Mouse (Mus musculus): ENCODE data around the gene Mcmbp.

The Mcmbp gene

DNA sequence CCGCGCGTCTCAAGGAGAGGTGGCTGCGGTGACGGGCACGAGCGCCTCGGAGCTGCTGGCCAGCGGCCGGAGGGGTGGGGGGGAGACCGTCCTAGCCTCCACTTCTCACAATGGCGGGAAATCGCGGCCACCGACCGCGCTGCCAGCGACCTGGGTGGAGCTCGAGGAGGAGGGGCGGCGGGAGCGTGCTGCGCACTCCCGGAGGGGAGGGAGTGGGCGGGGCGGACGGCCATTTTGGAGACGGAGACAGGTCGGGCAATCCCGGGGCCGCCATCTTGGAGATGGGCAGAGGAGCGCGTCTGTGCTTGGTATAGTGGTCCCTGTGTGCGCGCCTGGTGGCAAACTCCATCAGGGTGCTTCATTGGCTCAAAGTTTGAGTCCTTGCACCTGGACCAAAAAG, at the start of gene Mcmbp:
Gene Mcmbp (minus strand): TSS at position 162 of the 400 bp plus-strand sequence.
- DNase-seq (ENCODE audit: low read depth, low spot score), result peak; percentile 87

DNA sequence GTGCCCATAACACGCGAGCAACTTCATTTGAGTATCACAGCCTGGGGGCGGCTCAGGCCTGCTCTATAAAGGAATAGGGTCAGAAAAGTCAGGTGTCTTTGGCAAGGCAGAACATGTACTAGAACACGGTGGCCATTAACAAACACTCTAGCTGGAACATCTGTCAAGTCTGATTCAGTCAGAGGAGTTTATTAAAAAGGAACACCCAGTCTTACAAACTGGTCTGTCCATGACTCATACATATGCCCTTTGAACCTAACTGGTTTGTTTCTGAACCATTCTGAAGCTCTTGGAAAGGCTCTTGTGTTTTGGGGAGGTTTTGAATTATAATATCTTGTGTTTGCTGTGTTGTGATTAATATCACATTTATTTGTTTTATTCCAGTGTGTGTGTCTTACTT, 49.8 kb upstream of the Mcmbp start:
- no peak for DNase-seq (ENCODE audit: low read depth, low spot score)

DNA sequence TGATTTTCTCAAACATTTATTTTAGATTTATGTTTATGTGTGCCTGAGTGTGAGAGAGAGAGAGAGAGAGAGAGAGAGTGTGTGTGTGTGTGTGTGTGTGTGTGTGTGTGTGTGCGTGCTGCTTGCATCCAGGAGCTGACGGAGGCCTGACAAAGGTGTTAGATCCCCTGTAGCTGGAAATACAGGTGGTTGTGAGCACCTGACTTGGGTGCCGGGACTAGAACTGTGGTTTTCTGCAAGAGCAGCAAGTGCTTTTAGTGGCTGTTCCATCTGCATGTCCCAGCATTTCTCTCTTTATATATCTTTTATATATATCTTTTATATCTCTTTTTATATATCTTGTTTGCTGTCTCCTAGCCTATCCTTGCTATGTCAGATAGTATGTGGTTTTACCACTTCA, 41.6 kb upstream of the Mcmbp start:
- no peak for DNase-seq (ENCODE audit: low read depth, low spot score)

DNA sequence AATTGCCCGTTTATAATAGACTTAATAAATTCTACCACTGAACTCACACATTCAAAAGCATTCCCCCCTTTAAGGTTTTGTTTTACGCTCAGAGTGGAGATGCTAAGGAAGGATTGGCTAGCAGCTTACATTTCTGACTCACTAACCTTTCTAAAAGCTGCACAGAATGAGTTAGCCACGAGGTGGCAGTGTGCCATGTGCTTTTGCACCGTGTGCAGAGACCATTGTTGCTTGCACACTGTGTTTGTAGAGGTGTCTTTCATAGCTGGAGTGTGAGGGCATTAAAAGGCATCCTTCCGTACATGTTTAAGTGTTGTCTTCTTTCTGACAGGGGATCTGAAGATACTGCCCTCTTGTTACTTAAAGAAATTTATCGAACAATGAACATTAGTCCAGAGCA, 39.0 kb upstream of the Mcmbp start:
- DNase-seq (ENCODE audit: low read depth, low spot score), result peak; percentile 16

DNA sequence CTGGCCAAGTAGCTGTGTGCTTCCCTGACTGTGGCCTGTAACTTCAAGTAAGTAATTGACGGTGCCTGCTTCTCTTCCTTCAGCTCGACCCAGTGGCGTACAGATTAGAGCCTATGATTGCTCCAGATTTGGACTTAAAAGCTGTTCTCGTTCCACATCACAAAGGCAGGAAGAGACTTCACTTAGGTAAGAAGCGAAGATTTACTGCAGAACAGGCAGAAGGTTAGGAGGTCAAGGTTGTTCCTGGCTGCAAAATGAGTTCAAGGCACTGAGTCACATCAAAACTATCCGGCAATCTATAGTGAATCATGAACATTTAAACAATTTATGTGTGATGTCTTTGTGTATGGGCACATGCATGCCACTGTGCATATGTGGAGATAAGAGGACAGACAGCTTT, 36.9 kb upstream of the Mcmbp start:
- no peak for DNase-seq (ENCODE audit: low read depth, low spot score)

DNA sequence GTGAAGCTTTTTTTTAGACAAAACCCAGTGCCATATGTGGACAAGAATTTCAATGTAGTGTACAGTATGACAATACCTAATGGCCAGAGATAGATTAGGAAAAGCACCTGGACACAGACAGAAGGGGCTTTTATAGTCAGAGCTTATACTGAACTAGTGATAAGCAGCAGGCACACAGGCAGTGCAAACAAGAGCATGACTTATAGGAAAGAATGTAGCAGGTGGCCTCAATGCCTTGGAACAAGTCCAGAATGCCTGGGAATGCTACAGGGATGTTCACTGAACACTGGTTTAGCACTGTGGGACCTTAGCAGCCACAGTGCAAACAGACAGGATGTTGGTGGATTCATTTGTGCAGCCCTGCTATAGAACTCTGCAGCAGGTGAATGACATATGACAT, 26.4 kb upstream of the Mcmbp start:
- no peak for DNase-seq (ENCODE audit: low read depth, low spot score)

DNA sequence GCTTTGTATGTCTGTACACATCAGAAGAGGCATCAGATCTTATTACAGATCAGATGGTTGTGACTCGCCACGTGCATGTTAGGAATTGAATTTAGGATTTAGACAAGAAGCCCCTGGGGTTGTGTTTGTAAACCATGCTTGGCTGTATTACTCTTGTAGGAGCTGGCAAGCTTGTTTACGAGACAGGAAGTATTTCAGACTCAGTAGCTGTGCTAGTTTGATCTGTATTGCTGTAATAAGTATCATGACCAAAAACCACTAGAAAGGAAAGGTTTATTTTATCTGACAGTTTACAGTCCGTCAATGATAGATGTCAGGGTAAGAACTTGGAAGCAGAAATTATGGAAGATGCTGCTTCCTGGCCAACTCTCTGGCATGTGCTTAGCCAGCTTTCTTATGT, 18.7 kb upstream of the Mcmbp start:
- DNase-seq (ENCODE audit: low read depth, low spot score), result no peak

DNA sequence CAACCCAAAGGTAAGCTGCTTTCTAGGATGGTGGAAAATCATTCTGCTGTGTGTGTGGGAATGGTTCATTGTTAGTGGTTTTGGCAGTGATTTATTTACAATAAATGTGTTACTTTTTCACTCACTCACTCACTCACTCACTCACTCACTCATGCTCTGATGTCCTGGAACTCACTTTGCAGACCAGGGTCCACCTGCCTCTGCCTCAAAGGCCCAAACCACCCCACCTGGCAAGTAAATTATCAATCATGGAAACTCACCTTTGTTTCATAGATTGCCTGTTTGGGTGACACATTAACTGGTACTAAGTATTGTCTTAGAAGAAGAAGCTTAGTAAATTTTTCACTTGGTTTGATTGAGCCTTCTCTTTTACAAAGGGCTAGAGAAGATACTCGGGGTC, 15.1 kb upstream of the Mcmbp start:
- no peak for DNase-seq (ENCODE audit: low read depth, low spot score)

DNA sequence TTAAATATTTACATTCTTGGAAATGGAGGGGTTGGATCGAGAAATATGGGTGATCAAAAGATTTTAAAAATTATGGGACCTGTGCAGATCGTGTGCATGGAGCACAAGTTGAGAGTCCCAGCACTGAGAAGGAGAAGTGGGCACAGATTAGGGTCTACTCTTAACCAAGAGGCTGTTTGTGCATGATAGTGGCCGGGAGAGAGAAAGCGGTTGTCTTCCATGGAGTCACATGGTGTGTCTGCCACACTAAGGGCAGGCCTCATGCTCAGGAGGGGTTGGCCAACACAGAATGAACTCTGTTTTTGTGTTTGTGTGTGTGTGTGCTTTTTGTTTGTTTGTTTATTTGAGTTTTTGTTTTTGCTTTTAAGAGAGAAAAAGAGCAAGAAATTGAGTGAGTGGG, 11.7 kb upstream of the Mcmbp start:
- no peak for DNase-seq (ENCODE audit: low read depth, low spot score)

DNA sequence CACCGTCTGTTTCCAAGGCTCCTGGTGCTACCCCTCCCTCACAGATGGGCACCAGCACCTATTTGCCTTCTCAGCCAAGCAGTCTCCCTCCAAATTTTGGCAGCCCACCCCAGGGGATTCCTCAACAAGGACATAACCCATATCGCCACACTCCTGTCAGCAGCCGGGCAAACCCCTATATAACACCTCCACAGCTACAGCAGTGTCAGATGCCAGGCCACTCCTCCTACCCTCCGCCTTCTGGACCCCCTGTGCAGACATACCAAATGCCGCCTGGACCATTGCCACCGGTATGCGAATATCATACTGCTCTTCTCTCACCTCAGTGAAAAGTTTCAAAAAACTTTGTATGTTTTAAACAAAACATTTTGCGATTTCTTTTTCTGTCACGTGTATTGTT, 10.0 kb upstream of the Mcmbp start:
- DNase-seq (ENCODE audit: low read depth, low spot score), result no peak

DNA sequence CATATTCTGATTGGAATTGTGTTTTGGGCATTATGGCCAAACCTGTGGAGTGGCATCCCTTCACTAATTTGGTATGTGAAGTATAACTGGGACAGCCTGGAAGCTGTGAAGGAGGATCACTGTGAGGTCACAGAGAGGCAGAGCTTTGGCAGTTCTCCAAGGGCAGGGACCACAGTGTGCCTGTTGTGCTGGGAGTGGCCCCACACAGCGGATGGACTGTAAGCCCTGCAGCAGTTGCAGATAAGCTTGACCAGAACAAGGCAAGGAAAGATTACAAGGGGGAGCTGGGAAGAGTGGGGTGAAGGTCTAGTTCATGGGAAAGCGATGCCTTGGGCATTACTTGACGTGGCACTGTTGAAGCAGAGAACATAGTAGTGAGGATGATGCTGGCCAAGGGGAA, 8.5 kb upstream of the Mcmbp start:
- no peak for DNase-seq (ENCODE audit: low read depth, low spot score)

DNA sequence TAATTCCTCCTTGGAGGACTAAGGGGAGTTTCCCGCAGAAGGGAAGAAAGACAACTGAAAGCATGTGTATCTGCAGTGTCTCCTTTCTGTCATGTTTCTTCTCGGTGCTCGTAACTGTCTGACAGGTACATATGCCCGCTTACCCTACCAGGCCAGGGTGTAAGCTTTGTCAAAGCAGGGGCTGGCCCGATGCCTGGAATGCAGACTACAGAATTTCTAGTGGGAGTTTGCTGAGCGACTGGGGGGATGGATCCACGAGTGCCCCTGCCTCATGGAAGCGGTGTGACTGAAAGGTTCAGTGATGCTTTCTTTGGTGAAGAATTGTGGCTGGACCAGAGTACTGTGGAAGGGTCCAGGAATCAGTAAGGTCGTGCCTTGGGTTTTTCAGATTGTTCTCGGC, 5.9 kb upstream of the Mcmbp start:
- DNase-seq (ENCODE audit: low read depth, low spot score), result no peak

DNA sequence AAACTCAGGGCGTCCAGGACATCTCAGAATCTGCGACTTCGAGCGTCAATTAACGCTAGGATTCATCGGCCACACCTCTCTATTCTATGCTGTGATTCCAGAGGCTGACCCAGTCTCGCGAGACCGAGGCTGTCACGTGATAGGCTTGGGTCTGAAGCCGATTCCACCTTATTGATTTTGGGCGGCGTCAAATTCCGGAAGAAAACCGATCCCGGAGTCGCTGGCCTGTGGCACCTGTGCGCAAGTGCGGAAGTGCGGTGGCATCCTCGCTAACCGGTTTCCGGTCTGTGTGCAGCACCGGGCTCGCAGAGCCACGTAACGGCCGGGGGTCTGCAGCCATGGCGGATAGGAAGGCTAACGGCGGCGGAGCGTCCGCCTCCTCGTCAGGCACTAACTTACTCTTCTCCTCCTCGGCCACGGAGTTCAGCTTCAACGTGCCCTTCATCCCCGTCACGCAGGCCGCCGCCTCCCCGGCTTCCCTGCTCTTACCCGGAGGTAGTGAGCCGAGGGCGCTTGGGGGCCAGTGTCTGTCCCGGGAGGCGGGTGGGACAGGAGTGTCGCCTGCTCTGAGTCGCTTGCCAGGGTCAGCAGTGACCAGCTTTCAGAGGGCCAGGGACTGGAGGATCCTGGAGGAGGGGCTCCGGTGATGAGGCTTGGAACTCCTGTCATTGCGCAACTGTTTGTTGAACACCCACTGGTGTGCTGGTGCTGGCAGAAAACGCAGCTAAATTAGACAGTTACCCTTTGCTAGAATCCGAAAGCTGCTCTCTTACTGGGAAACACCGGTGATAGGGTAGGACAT, 4.6 kb upstream of the Mcmbp start, which contains the start of gene Sec23ip:
Gene Sec23ip (plus strand): TSS at position 260 of the 802 bp plus-strand sequence.
- DNase-seq (ENCODE audit: low read depth, low spot score), result peak; percentile 93

DNA sequence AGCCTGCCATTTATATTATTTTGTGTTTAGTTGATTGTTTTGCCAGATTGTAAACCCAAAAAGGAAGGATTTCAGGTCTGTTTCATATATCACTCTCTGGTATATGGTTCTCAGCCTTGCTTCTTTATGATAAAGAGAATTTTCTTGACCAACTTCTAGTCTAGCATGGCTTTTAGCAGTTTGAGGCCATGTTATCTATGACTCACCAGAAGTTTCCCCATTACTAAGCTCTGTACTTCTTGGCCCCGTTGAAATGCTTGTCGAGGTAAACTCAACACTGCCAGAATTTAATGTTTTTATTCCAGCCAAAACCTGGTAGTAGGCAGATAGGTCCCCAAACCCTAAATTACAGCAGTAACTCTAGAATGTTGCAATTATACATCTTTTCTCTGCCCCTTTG, 3.6 kb upstream of the Mcmbp start:
- no peak for DNase-seq (ENCODE audit: low read depth, low spot score)

DNA sequence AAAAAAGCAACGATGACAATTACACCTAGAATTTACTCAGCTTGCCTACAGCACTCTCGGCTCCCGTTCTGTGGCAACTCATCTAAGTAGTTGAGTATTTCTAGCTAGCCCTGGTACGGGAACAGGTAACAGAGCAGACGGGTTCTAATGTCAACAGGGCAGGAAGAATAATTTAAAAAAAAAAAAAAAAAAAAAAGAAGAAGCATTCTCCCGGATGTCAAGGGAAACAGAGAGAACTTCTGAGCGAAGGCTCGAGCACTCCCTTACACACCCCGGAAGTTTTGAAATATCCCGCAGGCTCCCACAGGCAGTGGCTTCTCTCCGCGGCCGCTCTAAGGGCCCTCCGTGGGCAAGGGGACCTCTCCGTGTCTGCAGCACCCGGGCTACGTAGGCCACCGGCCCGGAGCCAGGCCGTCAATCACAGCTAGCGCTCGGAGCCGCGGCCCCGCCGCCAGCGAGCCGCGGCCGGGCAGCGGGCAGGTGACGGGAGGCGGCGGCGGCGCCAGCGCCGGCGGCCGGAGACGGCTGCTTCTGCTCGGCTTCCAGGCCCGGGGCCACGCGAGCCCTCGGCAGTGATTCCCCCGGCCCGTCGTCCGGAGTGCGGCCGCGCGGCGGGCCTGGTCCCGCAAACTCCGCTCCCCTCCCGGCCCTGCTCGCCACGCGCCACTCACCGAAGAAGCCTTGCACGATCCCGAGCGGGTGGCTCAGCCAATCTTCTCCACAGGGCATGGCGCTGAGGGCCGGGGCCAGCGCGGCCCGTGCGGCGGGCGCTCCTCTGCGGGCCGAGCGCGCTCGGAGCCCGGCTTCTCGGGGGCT, 625 bp downstream of the Mcmbp start:
- DNase-seq (ENCODE audit: low read depth, low spot score), result no peak

DNA sequence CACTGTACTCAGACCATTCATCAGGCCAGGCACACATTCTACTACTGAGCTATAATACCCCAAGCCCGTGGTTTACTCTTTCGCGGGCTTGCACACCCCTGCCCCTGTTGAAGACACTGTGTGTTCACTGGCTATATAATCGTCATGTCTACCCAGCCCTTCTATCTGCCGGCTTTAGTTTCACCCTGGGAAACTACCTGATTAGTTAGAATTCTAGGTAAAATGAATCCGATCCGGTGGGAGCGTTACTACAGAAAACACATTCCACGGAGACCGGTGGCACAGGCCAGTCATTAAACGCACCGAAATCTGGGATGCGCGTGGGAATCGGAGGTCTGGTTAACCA, 1.2 kb downstream of the Mcmbp start:
- DNase-seq (ENCODE audit: low read depth, low spot score), result no peak

DNA sequence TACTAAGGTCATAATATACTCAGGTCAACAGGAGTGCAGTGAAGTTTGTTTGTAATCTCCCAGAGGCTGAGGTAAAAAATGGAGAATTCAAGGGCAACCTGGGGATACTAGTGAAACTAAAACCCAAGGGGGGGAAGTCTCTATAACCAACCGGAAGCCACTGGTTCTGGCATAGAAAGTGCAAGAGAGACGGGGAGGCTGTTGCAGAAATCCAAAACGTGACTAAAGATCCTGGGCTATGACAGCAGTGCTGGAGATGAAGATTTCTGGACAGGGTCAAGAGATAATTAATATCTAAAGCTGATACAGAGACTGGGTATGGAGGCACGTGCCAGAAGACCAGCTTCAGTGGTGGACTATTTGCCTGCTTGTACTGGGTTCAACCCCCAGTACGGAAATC, 2.3 kb downstream of the Mcmbp start:
- no peak for DNase-seq (ENCODE audit: low read depth, low spot score)

DNA sequence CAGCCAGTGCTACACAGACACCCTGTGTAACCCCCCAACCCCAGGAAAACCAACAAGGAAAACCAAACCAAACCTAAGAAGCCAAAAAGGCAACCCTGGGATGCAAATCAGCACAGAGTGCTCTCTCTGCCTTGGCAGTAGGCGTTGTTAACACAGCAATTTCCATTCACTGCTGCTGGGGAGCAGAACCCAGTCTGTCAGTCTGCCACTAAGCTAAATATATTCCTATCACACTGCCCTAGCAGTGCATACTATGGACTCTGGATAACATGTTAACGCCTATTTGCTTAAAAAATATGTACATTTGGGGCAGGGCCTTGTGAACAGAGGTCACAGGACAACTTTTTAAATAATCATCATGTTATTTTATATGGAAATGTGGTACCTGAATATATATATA, 8.7 kb downstream of the Mcmbp start:
- DNase-seq (ENCODE audit: low read depth, low spot score), result no peak

DNA sequence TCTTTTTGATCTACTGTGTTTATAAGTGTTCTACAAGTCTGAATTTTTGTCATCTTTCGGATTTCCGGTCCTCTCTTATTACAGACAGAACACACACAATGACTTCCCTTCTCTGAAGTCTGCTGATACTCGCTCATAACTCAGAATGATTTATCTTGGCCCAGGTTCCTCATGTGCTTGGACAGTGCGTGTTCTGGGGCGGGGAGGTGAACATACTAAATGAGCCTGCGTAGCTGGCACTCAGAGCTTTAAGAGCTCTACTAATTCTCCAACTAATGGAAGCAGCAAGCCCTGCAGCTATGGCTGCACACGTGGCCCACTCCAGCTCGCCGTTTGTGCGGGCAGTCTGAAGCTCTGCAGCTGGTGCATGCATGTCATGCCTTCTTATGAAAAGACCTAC, 11.6 kb downstream of the Mcmbp start:
- no peak for DNase-seq (ENCODE audit: low read depth, low spot score)

DNA sequence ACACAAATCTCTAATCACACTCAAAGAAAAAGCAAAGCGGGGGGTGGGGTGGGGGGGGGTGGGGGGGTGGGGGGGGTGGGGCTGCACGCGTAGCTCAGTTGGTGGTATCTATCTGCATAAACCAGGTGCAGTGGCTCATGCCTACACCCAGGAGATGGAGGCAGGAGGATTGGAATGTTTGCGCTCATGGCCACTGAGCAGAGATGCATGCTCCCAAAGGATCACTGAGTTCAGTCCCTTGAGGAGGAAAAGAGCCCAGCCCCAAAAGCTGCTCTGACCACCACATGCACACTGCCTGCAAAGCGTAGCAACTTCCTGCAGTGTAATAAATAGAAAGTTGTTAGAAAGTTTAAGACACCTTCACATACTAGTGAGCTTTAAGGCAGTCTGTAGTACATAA, 12.6 kb downstream of the Mcmbp start:
- no peak for DNase-seq (ENCODE audit: low read depth, low spot score)

DNA sequence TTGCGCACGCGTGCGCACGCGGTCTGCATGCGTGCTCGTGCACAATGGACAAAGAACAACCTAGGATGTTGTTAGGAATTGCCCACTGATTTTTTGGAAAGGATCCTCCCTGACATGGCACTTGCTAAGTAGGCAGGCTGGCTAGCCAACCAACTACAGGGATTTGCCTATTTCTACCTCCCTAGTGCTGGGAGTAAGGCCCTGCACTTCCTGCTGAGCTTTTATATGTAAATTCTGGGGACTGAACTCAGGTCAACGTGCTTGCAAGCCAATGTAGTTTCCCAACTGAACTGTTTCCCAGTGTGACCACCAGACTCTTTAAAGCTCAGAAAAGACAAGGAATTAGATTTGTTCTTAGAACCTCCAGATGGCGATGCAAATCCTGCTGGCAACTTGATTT, 13.3 kb downstream of the Mcmbp start:
- no peak for DNase-seq (ENCODE audit: low read depth, low spot score)

DNA sequence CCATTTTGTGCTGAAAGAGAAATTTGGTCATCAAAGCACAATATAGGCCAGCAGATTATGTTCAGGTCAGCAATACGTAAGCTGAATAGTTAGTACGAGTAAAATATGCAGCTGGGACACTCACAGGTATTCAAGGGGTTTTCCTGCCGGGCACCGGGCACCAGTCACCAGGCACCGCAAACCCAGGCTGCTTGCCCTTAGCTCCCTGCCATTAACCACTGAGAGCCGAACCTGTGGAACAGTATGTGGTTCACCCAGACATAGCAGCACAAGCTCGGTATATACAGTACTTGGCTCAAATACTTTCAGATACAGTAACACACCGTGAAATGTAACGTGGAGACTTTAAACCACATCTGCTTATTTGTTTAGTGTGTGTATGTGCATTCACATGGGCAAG, 15.1 kb downstream of the Mcmbp start:
- DNase-seq (ENCODE audit: low read depth, low spot score), result no peak

DNA sequence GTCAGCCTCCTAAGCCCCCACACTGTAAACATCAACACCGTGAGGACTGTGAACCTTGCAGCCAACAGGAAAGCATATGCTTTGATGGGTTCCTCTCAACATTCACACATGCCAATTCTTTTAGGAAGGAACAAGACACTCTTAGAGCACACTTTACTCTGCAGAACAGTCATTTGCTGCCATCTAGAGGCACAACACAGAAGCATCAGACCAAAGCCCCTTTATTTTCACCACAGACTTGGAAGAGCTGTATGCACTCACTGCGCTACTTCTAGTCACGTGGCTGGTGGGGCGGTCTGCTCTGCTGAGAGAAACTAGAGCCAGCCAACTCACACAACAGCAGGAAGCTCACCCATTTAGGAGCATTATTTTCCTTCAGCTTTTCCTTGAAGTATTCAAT, 15.5 kb downstream of the Mcmbp start:
- DNase-seq (ENCODE audit: low read depth, low spot score), result no peak
